Mouse (Mus musculus) erythroblast, embryonic 14.5 days (primary cell): ENCODE data around the gene 4930550C14Rik.

ENCODE experiments used
- GATA1 ChIP-seq: IDR thresholded peaks from 2 replicates; pipeline ENCODE4 v1.6.1; 2012; ENCODE audit warnings: low read length, inconsistent platforms, mixed read lengths
- TAL1 ChIP-seq: IDR thresholded peaks from 3 replicates; pipeline ENCODE4 v1.6.1; 2012; ENCODE audit warnings: low read length, inconsistent platforms, mixed read lengths

- TF ChIP-seq TAL1: no peak
- TF ChIP-seq GATA1: no peak
Measured at GRCm38 (mm10) chr9:53404753-53405722, 2.9 kb downstream of the 4930550C14Rik start.
